Mouse (Mus musculus) adrenal gland, adult 2 months (tissue): ENCODE data around the gene Rest. TPM values are rescaled to one million over a fixed set of nuclear protein-coding genes. Genes with fewer than 3 reads are reported as not detected.

Experiments used
- DNase-seq: peaks from one replicate; pipeline ENCODE4 v3.0.0; 2021
- microRNA-seq, 2 experiments: library from miRNA; unstranded; fragments of <30 nt; microRNA quantifications; one replicate each; pipeline ENCODE4 v1.2.0; 2021
- polyA plus RNA-seq: library from polyadenylated mRNA; depleted of rRNA; stranded (reverse); fragments of >200 nt; gene quantifications from 2 replicates; pipeline ENCODE4 v1.2.3, GENCODE M21; 2012; rRNA removed
- total RNA-seq, 2 experiments: library from RNA; stranded (reverse); gene quantifications; 2 replicates each; pipeline ENCODE4 v1.2.3; 2021

The Rest gene
- total and polyA plus RNA-seq, 3 experiments = 7.8 to 19.6 (median 18.9) TPM

DNA sequence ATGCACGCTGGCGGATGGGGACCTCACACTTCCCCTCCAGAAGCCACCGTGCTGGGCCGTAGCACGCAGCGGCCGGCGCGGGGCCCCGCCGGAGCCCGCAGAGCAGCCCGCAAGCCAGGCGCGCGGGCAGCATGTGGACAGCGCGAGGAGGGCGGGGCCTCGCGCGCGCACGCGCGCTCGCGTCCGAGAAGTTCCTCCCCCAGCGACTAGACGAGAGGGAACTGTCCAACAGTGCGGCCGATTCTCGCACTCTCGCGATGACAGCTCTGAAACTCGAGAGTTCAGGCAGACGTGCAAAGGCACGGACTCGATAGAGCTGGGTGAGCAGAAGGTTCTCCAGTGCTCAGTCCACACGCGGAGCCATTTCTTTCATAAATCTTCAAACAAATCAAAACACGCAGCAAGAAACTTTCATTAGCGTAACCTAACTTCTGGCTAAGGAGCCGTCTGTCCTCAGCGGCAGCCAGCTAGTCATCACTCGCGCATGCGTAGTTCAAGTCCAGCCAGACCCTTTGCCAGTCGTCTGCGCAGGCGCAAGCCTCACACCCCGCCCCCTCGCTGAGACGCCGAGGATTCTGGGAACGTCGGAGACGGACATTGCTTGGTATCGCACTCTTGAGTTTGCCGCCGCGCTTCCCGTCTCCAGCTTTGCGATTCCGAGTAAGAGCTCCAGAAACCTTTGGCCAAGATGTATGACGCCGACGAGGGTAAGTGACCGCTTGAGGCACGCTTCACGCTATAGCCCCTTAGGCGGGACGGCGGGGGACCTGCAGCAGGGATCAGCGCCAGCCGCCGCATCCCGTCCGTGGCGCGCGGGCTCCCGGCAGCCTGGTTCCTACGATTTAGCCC lies 44.9 kb downstream of the Rest start, which contains the start of the genes Noa1 and Polr2b:
Noa1 (minus strand) TSS at position 161 of the 849 bp plus-strand sequence.
Polr2b (plus strand) TSS at position 224 of the 849 bp plus-strand sequence.
- peak; percentile 99 for DNase-seq

DNA sequence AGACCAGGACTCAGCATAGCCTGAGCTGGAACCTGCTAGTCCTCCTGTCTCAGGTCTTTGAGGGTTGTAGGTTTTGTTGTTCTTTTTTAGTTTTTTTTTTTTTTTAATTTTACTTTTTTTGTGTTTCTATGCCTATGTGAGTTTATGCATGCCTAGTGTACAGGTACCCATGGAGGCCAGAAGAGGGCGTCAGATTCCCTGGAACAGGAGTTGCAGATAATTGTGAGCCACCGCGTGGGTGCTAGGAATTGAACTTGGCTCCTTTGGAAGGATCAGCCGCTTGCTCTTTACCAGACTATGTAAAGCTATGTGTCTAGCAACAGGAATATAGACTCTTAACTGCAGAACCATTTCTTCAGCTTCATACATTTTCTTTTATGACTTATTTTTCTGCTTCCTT lies 48.9 kb downstream of the Rest start:
- DNase-seq = no peak

DNA sequence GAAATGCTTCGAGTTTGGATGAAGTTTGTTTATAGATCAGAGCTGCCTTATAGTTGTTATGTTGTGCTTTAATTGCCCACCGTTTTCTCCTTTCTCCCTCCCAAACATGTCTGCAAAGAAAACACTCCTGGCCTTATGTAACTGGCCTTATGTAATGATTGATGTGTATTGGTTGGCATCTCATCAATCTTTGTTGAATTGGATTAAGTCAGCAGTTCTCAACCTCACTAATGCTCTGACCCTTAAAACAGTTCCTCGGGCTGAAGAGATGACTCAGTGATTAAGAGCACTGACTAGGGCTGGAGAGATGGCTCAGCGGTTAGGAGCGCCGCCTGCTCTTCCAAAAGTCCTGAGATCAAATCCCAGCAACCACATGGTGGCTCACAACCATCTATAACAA lies 49.7 kb downstream of the Rest start:
- no peak for DNase-seq

DNA sequence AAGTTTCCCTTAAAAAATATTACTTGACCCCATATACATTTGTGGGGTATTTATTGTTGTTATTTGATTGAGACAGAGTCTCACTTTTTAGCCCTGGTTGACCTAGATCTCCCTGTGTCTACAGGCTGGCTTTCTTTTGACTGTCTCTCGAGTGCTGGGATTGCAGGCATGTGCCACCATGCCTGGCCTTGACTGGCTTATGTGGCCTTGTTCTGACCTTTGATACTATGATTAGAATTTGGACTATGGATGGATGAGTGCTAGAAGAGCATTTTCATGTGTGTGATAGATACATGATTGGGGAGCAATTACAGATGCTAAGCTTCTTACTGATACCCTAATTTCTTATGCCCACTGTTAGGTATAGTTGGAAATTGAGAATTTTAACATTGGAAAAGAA lies 59.6 kb downstream of the Rest start:
- DNase-seq = peak; percentile 66

DNA sequence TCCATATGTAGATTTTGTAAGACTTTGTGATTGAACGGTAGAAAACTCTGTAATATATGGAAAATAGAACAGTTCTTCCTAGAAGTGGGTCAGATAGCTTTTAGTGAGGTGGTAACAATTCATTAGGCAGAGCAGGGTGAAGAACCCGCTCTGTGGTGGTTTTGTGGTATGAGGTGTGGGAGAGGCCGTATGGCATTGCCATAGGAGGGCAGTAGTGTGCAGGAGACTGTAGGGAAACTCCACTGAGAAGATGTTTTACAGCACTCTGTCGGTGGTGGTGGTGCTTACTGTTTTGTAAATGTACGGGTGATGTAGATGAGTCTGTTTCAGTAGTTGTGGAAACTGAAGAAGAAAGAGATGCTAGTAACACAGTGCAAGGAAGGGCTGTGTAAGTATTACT lies 64.9 kb downstream of the Rest start:
- no peak for DNase-seq

Small RNAs within 50 kb of the gene (microRNA-seq; reads per million reads assigned to microRNA genes)
- gene Mir5098 = 0 reads per million in 2 experiments

Other genes starting within 250 kb of the Rest start
- not detected for gene Thegl, start 249.5 kb upstream of the Rest start, total RNA-seq
- not detected in 2 replicates for gene Thegl, start 249.5 kb upstream of the Rest start, polyA plus RNA-seq
- gene Hopx, start 150.4 kb upstream of the Rest start, total RNA-seq = 1 to 10 TPM; 1.8 to 3.4 TPM
- 4.0 and 8.8 TPM in 2 replicates for gene Hopx, start 150.4 kb upstream of the Rest start, polyA plus RNA-seq
- gene Spink2, start 54.0 kb upstream of the Rest start, total RNA-seq = under 1 TPM in 1 of 2 experiments, not detected in 1; 0.52 TPM
- 0.20 TPM in 1 of 2 replicates, not detected in the other for gene Spink2, start 54.0 kb upstream of the Rest start, polyA plus RNA-seq
- 10 to 100 TPM; 28.7 to 29.5 TPM for gene Noa1, start 44.6 kb downstream of the Rest start, total RNA-seq
- gene Noa1, start 44.6 kb downstream of the Rest start, polyA plus RNA-seq = 30.2 and 31.6 TPM in 2 replicates
- gene Polr2b, start 44.7 kb downstream of the Rest start, total RNA-seq = 10 to 100 TPM; 67.5 to 95.1 TPM
- 20.7 and 37.6 TPM in 2 replicates for gene Polr2b, start 44.7 kb downstream of the Rest start, polyA plus RNA-seq
- gene Igfbp7, start 142.6 kb downstream of the Rest start, total RNA-seq = 100 to 1,000 TPM; 651 to 852 TPM
- gene Igfbp7, start 142.6 kb downstream of the Rest start, polyA plus RNA-seq = 5,575 and 9,689 TPM in 2 replicates